Comparison of ENCODE assay signal across 17 mouse cellular contexts in genomic region chr2:136301406-136301805, GRCm38 (mm10).
DNase-seq lines count a peak whose midpoint lies in the region; ATAC-seq and TF ChIP-seq lines count a peak whose summit lies in the region.
"Had no signal": no experiment of that assay in that cellular context is flagged by ENCODE, and none has a peak within 500 bp of the region (broad histone marks: within the 10 kb centered on the region; RNA-seq: fewer than 3 reads in every experiment).

No protein-coding gene starts in this region.

- H3K4me2 ChIP-seq in liver, postnatal 0 days (ENCODE audit: low read depth, low read length) = no peak overlapping the region
- H3K4me2 ChIP-seq: liver, embryonic 13.5 days; neural tube, embryonic 15.5 days had no signal

- H3K9ac ChIP-seq in liver, postnatal 0 days (replicated peaks) = no peak overlapping the region
- H3K9ac ChIP-seq: liver, embryonic 13.5 days; neural tube, embryonic 15.5 days had no signal

- no peak overlapping the region for H3K4me3 ChIP-seq in liver, postnatal 0 days (ENCODE audit: low read depth, low read length)
- H3K4me3 ChIP-seq: erythroblast, embryonic 14.5 days; heart, adult 2 months; liver, embryonic 13.5 days; neural tube, embryonic 15.5 days had no signal

- no peaks in the 10 kb centered on the region for H3K9me3 ChIP-seq in liver, postnatal 0 days (ENCODE audit: low read length)
- H3K9me3 ChIP-seq: liver, embryonic 13.5 days; neural tube, embryonic 15.5 days had no signal

- no peaks in the 10 kb centered on the region for H3K4me1 ChIP-seq in liver, postnatal 0 days (ENCODE audit: insufficient read depth)
- H3K4me1 ChIP-seq: liver, embryonic 13.5 days; neural tube, embryonic 15.5 days had no signal

- H3K27me3 ChIP-seq in liver, postnatal 0 days (ENCODE audit: insufficient read depth, low read length) = no peaks in the 10 kb centered on the region
- H3K27me3 ChIP-seq: liver, embryonic 13.5 days; neural tube, embryonic 15.5 days had no signal

- TF ChIP-seq CTCF in liver, postnatal 0 days (IDR thresholded peaks at IDR 0.05; ENCODE audit: low read depth) = no peak

- H3K36me3 ChIP-seq in liver, postnatal 0 days (replicated peaks; ENCODE audit: insufficient read depth, low read length) = no peaks in the 10 kb centered on the region
- H3K36me3 ChIP-seq: liver, embryonic 13.5 days; neural tube, embryonic 15.5 days had no signal

- no peak for DNase-seq in cerebellum, postnatal 4 days (ENCODE audit: low spot score in 2 of 2)
- DNase-seq in brain, adult 2 months (ENCODE audit: low read depth, low spot score) = peak; percentile 97
- DNase-seq in cerebellum, postnatal 25 days = peak; percentile 70 to 80
- peak; percentile 37 to 41 for DNase-seq in layer of hippocampus, postnatal 36 days
- no peak for DNase-seq in spleen, adult 18-20 months
- DNase-seq in liver, postnatal 0 days = no peak
- no peak for DNase-seq in heart, adult 9 months (ENCODE audit: low spot score in 2 of 2)
- DNase-seq: adrenal gland, postnatal 36 days; embryo, embryonic 11 days; heart, adult 2 months; heart, postnatal 36 days; kidney, adult 18-20 months; liver, embryonic 13.5 days; lung, postnatal 4 days had no signal

- H3K27ac ChIP-seq in liver, postnatal 0 days (ENCODE audit: low read depth) = no peak overlapping the region
- H3K27ac ChIP-seq: heart, adult 2 months; liver, embryonic 13.5 days; neural tube, embryonic 15.5 days had no signal

- peak; percentile 97 for ATAC-seq in cerebellum, adult (ENCODE audit: insufficient number of reproducible peaks, low FRiP score, low TSS enrichment)
- ATAC-seq in liver, postnatal 0 days = no peak

- TF ChIP-seq EP300 in liver, postnatal 0 days (IDR thresholded peaks at IDR 0.05; ENCODE audit: low read depth) = no peak

Comparison
In these comparisons a context has a peak if more than half of its experiments do, and no peak if none do; other contexts are left out.
1. DNase-seq: peak in brain, adult 2 months (single experiment), cerebellum, postnatal 25 days (2 of 2) and layer of hippocampus, postnatal 36 days (2 of 2); none in cerebellum, postnatal 4 days (0 of 2), spleen, adult 18-20 months (0 of 2), liver, postnatal 0 days (single experiment) and heart, adult 9 months (0 of 2).